Mouse (Mus musculus): ENCODE results near the gene Nectin2.

GRCm38 (mm10) chr7:19796697-19797588 is 46.7 kb upstream of the Nectin2 start, which contains the start of gene Cblc:
- TF ChIP-seq CTCF (IDR thresholded peaks at IDR 0.05; ENCODE audit: control insufficient read depth, insufficient read depth, insufficient replicate concordance, low read depth, low read length) (peak; percentile 95), POLR2A (IDR thresholded peaks at IDR 0.05; ENCODE audit: control insufficient read depth, low read depth, low read length) (no peak)

Data from testis, adult 2 months (tissue).